Mouse (Mus musculus) frontal cortex, postnatal 14 days (tissue): ENCODE data around the gene Tmem184b.
A peak's percentile ranks its signal among the peaks of the same experiment; 100 is the strongest.

Experiments
- DNase-seq, 2 experiments: peaks; one replicate each; pipeline ENCODE4 v3.0.0; 2022; ENCODE audit warnings: low spot score in 2 of 2

Gene Tmem184b

GRCm38 (mm10) chr15:79368313-79368811, 35.0 kb downstream of the Tmem184b start:
- DNase-seq = no peak

- DNase-seq = no peak
Measured at GRCm38 (mm10) chr15:79366402-79366801, 37.0 kb downstream of the Tmem184b start.

- DNase-seq = no peak
Measured at GRCm38 (mm10) chr15:79365068-79365467, 38.3 kb downstream of the Tmem184b start.

- no peak for DNase-seq
Measured at GRCm38 (mm10) chr15:79364120-79364519, 39.2 kb downstream of the Tmem184b start.

GRCm38 (mm10) chr15:79361023-79361422, 42.3 kb downstream of the Tmem184b start:
- DNase-seq = no peak

GRCm38 (mm10) chr15:79360371-79360770, 43.0 kb downstream of the Tmem184b start:
- DNase-seq = no peak

- no peak for DNase-seq
Measured at GRCm38 (mm10) chr15:79359954-79360353, 43.4 kb downstream of the Tmem184b start.

- no peak for DNase-seq
Measured at GRCm38 (mm10) chr15:79357974-79358690, 45.2 kb downstream of the Tmem184b start.

- DNase-seq = peak in 1 of 2 experiments; percentile 39
Measured at GRCm38 (mm10) chr15:79357036-79357911, 46.1 kb downstream of the Tmem184b start.

- no peak for DNase-seq
Measured at GRCm38 (mm10) chr15:79356481-79356880, 46.9 kb downstream of the Tmem184b start.

- no peak for DNase-seq
Measured at GRCm38 (mm10) chr15:79354619-79355018, 48.8 kb downstream of the Tmem184b start.

GRCm38 (mm10) chr15:79353690-79354305, 49.6 kb downstream of the Tmem184b start:
- DNase-seq = no peak

GRCm38 (mm10) chr15:79352479-79352878, 50.9 kb downstream of the Tmem184b start:
- DNase-seq = no peak

GRCm38 (mm10) chr15:79351331-79351767, 52.0 kb downstream of the Tmem184b start:
- no peak for DNase-seq

- DNase-seq = no peak
Measured at GRCm38 (mm10) chr15:79350866-79351265, 52.5 kb downstream of the Tmem184b start.

GRCm38 (mm10) chr15:79348651-79349050, 54.7 kb downstream of the Tmem184b start:
- DNase-seq = no peak

- DNase-seq = no peak
Measured at GRCm38 (mm10) chr15:79347845-79348506, 55.4 kb downstream of the Tmem184b start.

- DNase-seq = peak; percentile 75 to 79
Measured at GRCm38 (mm10) chr15:79347165-79347844, 56.1 kb downstream of the Tmem184b start.

GRCm38 (mm10) chr15:79346051-79346793, 57.1 kb downstream of the Tmem184b start, which contains the start of gene Maff:
Gene Maff (plus strand): TSS chr15:79346621.
- DNase-seq = no peak

- no peak for DNase-seq
Measured at GRCm38 (mm10) chr15:79344627-79345026, 58.7 kb downstream of the Tmem184b start.
